Mouse (Mus musculus): ENCODE data around the gene Lactb. TPM values are rescaled to one million over a fixed set of nuclear protein-coding genes. Genes with fewer than 3 reads are reported as not detected.
A peak's percentile ranks its signal among the peaks of the same experiment; 100 is the strongest.

The Lactb gene
- total and polyA plus RNA-seq, 2 experiments = 24.4 to 41.4 TPM

DNA sequence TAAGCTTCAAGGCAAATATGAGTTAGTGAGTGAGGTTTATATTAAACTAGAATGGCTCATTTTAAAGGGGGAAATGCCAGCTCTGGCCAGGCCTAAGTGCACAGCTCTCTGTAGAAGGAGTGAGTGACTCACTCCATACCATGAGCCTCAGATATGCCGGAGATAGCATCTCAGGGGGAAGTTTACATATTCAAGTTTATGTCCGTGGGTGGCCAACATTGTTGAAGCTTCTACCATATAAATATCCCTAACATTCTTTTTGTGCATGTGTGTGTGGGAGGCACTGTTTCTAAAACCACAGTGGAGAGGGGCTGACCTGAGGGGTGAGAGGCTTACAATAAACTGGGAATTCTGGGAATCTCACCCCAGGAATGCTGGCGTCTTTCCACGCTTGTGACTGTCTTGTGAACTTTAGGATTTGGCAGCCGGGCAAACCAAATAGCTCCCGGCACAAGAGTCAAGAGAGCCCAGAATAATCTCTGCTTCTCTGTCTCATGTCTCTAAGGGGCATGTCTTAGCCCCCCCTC, 13.7 kb upstream of the Lactb start:
- no peak overlapping the region for H3K9ac ChIP-seq (ENCODE audit: low read depth, low read length)
- no peak overlapping the region for H3K4me3 ChIP-seq (ENCODE audit: insufficient read depth, low read depth, low read length)
- no peaks in the 10 kb centered on the region for H3K4me1 ChIP-seq (ENCODE audit: control insufficient read depth, insufficient read depth, low read length)
- peak; percentile 50 for DNase-seq (ENCODE audit: extremely low read depth, low read depth, low spot score)
- WGBS = 25% methylated on average over 6 of the region's 6 CpGs
- H3K36me3 ChIP-seq (ENCODE audit: control insufficient read depth, insufficient read depth, low read length) = no peaks in the 10 kb centered on the region
- H3K27me3 ChIP-seq (ENCODE audit: control insufficient read depth, insufficient read depth, low read length) = no peaks in the 10 kb centered on the region
- no peak for TF ChIP-seq POLR2A (IDR thresholded peaks at IDR 0.05; ENCODE audit: extremely low read depth, insufficient read depth, low read length)
- TF ChIP-seq CTCF (IDR thresholded peaks at IDR 0.05; ENCODE audit: low read depth, low read length) = no peak
- H3K27ac ChIP-seq (replicated peaks; ENCODE audit: insufficient read depth, low read depth, low read length) = no peak overlapping the region
- H3K79me2 ChIP-seq (ENCODE audit: control insufficient read depth, insufficient read depth, low read length) = no peaks in the 10 kb centered on the region

DNA sequence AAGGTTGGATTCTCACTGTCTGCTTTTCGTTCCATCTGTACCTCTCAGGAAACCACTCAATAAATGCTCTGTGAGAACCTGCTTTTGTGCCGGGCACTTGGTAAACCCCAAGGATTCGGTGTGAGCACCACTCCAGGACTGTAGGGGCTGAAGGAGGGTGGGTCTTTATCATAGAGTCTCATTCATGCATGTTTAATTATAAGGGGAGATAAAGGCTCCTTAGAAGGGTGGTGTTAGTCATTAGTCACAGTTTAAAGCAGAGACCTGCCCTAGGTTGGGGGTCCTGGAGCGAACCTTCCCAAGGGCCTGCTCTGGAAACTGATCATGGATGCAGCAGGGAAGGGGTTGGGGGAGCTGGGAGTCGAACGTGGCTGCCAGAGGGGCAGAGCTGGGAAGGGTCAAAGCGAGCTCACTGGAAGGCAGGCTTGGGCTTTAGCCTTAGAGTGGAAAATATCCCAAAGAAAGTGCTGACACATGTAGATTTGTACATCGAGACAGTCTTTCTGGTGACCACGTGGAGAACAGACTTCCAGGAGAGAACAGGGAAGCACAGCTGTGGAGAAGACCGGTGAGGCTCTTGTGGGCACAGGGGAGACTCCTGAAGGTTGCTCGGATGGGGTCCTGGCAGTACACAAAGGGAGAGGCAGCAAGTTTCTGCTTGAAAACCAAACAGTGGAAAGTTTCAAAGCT, 13.1 kb upstream of the Lactb start:
- no peaks in the 10 kb centered on the region for H3K27me3 ChIP-seq (ENCODE audit: control insufficient read depth, insufficient read depth, low read length)
- TF ChIP-seq POLR2A (IDR thresholded peaks at IDR 0.05; ENCODE audit: extremely low read depth, insufficient read depth, low read length) = no peak
- TF ChIP-seq CTCF (IDR thresholded peaks at IDR 0.05; ENCODE audit: low read depth, low read length) = no peak
- no peaks in the 10 kb centered on the region for H3K36me3 ChIP-seq (ENCODE audit: control insufficient read depth, insufficient read depth, low read length)
- H3K4me1 ChIP-seq (ENCODE audit: control insufficient read depth, insufficient read depth, low read length) = no peaks in the 10 kb centered on the region
- WGBS = 56% methylated on average over 11 of the region's 11 CpGs
- H3K9ac ChIP-seq (ENCODE audit: low read depth, low read length) = no peak overlapping the region
- H3K27ac ChIP-seq (replicated peaks; ENCODE audit: insufficient read depth, low read depth, low read length) = no peak overlapping the region
- DNase-seq (ENCODE audit: extremely low read depth, low read depth, low spot score) = no peak
- no peak overlapping the region for H3K4me3 ChIP-seq (ENCODE audit: insufficient read depth, low read depth, low read length)
- no peaks in the 10 kb centered on the region for H3K79me2 ChIP-seq (ENCODE audit: control insufficient read depth, insufficient read depth, low read length)

DNA sequence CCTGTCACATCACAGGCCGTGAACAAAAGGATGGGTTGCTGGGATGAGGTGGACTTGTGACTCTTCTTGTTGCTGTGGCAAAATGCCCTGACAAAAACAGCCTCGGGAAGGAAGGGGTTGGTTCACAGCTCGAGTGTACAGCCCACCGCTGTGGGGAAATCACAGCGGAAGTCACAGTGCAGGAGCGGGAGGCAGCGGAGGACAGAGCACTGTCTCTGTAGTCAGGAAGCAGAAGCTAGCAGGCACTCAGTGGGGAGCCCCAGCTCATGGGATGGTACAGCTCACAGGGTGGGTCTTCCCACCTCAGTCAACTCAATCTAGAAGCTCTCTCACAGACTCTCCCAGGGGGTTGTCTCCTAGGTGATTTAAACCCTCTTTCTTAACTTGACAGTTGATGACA, 10.1 kb upstream of the Lactb start:
- 80% methylated on average over 7 of the region's 7 CpGs for WGBS
- Histone ChIP-seq H3K27ac (replicated peaks; ENCODE audit: insufficient read depth, low read depth, low read length) (no peak overlapping the region), H3K27me3 (ENCODE audit: control insufficient read depth, insufficient read depth, low read length) (no peaks in the 10 kb centered on the region), H3K79me2 (ENCODE audit: control insufficient read depth, insufficient read depth, low read length) (no peaks in the 10 kb centered on the region), H3K4me1 (ENCODE audit: control insufficient read depth, insufficient read depth, low read length) (no peaks in the 10 kb centered on the region), H3K36me3 (ENCODE audit: control insufficient read depth, insufficient read depth, low read length) (no peaks in the 10 kb centered on the region), H3K9ac (ENCODE audit: low read depth, low read length) (no peak overlapping the region), H3K4me3 (ENCODE audit: insufficient read depth, low read depth, low read length) (no peak overlapping the region)
- TF ChIP-seq CTCF (IDR thresholded peaks at IDR 0.05; ENCODE audit: low read depth, low read length) (no peak), POLR2A (IDR thresholded peaks at IDR 0.05; ENCODE audit: extremely low read depth, insufficient read depth, low read length) (no peak)
- no peak for DNase-seq (ENCODE audit: extremely low read depth, low read depth, low spot score)

DNA sequence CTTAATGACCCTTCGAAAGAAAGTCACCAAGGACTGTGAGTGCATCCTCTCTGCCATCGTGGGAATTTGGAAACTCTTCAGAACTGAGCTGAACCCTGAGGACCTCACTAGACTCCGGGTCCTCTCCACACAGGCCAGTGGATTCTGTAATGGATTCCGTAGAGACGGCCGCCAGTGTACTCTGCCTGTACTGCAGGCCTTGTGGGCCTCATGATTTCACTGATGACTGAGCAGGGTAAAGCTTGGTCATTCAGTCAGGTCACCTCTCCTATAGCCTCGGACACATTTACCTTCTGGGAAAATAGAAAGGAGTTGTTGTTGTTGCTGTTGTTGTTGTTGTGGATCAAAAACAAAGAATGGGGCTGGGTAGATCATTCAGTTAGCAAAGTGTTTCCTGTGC, 6.8 kb upstream of the Lactb start:
- Histone ChIP-seq H3K9ac (ENCODE audit: low read depth, low read length) (no peak overlapping the region), H3K4me1 (ENCODE audit: control insufficient read depth, insufficient read depth, low read length) (no peaks in the 10 kb centered on the region), H3K79me2 (ENCODE audit: control insufficient read depth, insufficient read depth, low read length) (no peaks in the 10 kb centered on the region), H3K4me3 (ENCODE audit: insufficient read depth, low read depth, low read length) (no peak overlapping the region), H3K27me3 (ENCODE audit: control insufficient read depth, insufficient read depth, low read length) (no peaks in the 10 kb centered on the region), H3K27ac (replicated peaks; ENCODE audit: insufficient read depth, low read depth, low read length) (no peak overlapping the region), H3K36me3 (ENCODE audit: control insufficient read depth, insufficient read depth, low read length) (no peaks in the 10 kb centered on the region)
- no peak for DNase-seq (ENCODE audit: extremely low read depth, low read depth, low spot score)
- no peak for TF ChIP-seq POLR2A (IDR thresholded peaks at IDR 0.05; ENCODE audit: extremely low read depth, insufficient read depth, low read length)
- TF ChIP-seq CTCF (IDR thresholded peaks at IDR 0.05; ENCODE audit: low read depth, low read length) = no peak
- 75% methylated on average over 7 of the region's 7 CpGs for WGBS

DNA sequence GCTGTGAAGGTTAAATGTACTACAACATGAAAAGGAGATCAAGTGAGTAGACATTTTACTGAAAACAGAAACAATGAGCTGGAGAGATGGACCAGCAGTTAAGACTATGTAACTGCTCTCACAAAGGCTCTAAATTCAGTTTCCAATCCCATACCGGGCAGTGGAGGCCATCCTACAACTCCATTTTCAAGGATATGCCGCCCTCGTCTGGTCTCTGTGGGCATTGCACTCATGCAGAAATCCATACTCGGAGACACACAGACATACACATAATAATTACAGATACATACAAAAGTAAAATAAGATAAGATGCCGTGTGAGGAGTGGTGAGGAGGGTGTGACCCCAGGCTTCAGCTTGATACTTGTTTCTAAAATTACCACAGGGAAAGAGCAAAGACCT, 5.2 kb upstream of the Lactb start:
- WGBS = 9% methylated on average over 5 of the region's 5 CpGs
- H3K4me3 ChIP-seq (ENCODE audit: insufficient read depth, low read depth, low read length) = no peak overlapping the region
- TF ChIP-seq POLR2A (IDR thresholded peaks at IDR 0.05; ENCODE audit: extremely low read depth, insufficient read depth, low read length) (no peak), CTCF (IDR thresholded peaks at IDR 0.05; ENCODE audit: low read depth, low read length) (peak; percentile 73)
- H3K79me2 ChIP-seq (ENCODE audit: control insufficient read depth, insufficient read depth, low read length) = no peaks in the 10 kb centered on the region
- no peaks in the 10 kb centered on the region for H3K36me3 ChIP-seq (ENCODE audit: control insufficient read depth, insufficient read depth, low read length)
- no peaks in the 10 kb centered on the region for H3K27me3 ChIP-seq (ENCODE audit: control insufficient read depth, insufficient read depth, low read length)
- H3K27ac ChIP-seq (replicated peaks; ENCODE audit: insufficient read depth, low read depth, low read length) = no peak overlapping the region
- peak; percentile 58 for DNase-seq (ENCODE audit: extremely low read depth, low read depth, low spot score)
- no peaks in the 10 kb centered on the region for H3K4me1 ChIP-seq (ENCODE audit: control insufficient read depth, insufficient read depth, low read length)
- H3K9ac ChIP-seq (ENCODE audit: low read depth, low read length) = no peak overlapping the region

DNA sequence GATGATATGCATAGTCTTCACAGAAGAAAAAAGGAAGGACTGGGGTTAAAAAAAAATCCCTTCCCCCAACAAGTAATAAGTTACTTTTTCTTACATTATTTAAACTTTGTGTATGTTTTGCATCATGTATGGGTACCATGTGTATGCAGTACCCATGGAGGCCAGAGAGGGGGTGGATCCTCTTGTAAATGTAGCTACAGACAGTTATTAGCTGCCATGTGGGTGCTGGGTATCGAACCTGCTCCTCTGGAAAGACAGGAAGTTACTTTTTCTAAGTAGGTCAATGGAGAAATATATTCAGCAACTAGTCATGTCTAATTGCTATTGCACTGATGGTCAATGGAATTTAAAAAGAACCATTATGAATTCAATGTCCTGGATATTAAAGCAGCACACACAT, 3.2 kb upstream of the Lactb start:
- Histone ChIP-seq H3K79me2 (ENCODE audit: control insufficient read depth, insufficient read depth, low read length) (no peaks in the 10 kb centered on the region; the same call in 1 of the 2 replicates), H3K9ac (ENCODE audit: low read depth, low read length) (no peak overlapping the region), H3K4me3 (ENCODE audit: insufficient read depth, low read depth, low read length) (no peak overlapping the region), H3K27me3 (ENCODE audit: control insufficient read depth, insufficient read depth, low read length) (no peaks in the 10 kb centered on the region), H3K36me3 (ENCODE audit: control insufficient read depth, insufficient read depth, low read length) (no peaks in the 10 kb centered on the region), H3K27ac (replicated peaks; ENCODE audit: insufficient read depth, low read depth, low read length) (no peak overlapping the region), H3K4me1 (ENCODE audit: control insufficient read depth, insufficient read depth, low read length) (no peaks in the 10 kb centered on the region)
- TF ChIP-seq CTCF (IDR thresholded peaks at IDR 0.05; ENCODE audit: low read depth, low read length) = no peak
- TF ChIP-seq POLR2A (IDR thresholded peaks at IDR 0.05; ENCODE audit: extremely low read depth, insufficient read depth, low read length) = no peak
- WGBS = 78% methylated on average over 1 of the region's 1 CpGs
- DNase-seq (ENCODE audit: extremely low read depth, low read depth, low spot score) = no peak
